Mouse (Mus musculus): ENCODE measurements around the gene Pid1. TPM values are rescaled to one million over a fixed set of nuclear protein-coding genes. Genes with fewer than 3 reads are reported as not detected.
"Not testable (repeated sequence)": the region's sequence is repeated elsewhere in the genome, so short reads cannot be mapped to it uniquely, and the experiment has no call there.

The Pid1 gene
- polyA plus RNA-seq, 1 experiment: 28.9 TPM

DNA sequence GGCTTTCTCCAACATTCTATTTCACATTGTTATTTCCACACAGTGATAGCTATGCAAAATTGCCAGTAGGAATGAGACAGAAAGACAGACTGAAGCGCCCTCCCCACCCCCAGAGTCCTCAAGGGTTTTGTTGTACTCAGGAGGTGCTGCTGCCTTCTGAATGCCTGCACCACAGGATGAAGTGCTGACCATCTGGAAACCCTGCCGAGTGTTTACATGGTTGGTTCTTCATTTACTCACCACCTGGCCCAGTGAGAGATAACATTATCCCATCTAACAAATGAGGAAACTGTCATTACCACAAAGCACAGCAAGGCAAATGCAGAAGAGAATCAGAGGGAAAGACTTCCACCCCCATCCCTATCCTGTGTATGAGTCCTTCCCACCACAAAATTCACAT, 146.2 kb downstream of the Pid1 start:
- Histone ChIP-seq H3K4me3 (replicated peaks; ENCODE audit: extremely low read depth, low read depth, low read length) (no peak overlapping the region), H3K4me1 (ENCODE audit: control insufficient read depth, insufficient read depth, low read length) (no peaks in the 10 kb centered on the region)
- 18% methylated on average over 2 of the region's 2 CpGs for WGBS
- TF ChIP-seq CTCF (IDR thresholded peaks at IDR 0.05; ENCODE audit: insufficient read depth, low read length) (no peak), POLR2A (IDR thresholded peaks at IDR 0.05; ENCODE audit: borderline replicate concordance, extremely low read depth, low read depth, low read length) (no peak)
- no peak for DNase-seq

DNA sequence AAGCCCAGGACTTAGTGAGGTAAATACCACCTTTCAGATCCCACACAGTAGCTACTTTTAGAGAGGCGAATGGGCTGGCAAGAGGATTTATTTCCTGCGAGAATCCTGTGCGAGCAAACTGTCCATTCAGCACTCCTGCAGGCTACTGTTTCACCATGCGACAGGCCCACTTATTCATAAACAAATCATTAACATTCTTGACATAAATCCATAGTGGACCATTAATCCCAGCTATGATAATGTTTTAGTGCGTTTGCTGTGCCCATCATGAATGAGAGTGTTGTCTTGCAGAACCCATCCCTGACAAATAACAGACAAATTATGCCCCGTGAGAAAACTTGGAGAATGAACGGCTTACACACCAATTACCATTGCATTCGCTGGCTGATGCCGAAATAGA, 152.5 kb downstream of the Pid1 start:
- no peak for DNase-seq
- Histone ChIP-seq H3K4me3 (replicated peaks; ENCODE audit: extremely low read depth, low read depth, low read length) (no peak overlapping the region), H3K4me1 (ENCODE audit: control insufficient read depth, insufficient read depth, low read length) (no peaks in the 10 kb centered on the region)
- WGBS: 58% methylated on average over 9 of the region's 9 CpGs
- TF ChIP-seq POLR2A (IDR thresholded peaks at IDR 0.05; ENCODE audit: borderline replicate concordance, extremely low read depth, low read depth, low read length): no peak
- no peak for TF ChIP-seq CTCF (IDR thresholded peaks at IDR 0.05; ENCODE audit: insufficient read depth, low read length)

DNA sequence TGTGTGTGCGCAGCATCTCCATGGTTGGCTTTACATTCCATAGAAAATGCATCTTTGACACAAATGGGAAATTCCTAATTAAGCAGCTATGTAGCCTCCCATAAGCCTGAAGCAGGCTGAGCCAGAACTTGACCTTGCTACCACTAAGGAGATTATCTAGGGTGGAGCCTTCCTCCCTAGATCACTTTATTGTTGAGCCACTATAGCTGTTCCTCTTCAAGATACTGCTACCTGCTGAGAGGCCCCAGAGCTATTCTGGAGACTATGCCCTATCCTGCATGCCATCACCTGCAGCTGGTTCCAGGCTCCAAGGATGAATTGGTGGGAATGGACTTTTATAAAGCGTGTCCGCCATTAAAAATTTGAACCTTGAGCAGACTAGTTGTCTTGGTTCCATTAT, 158.2 kb downstream of the Pid1 start:
- H3K4me3 ChIP-seq (replicated peaks; ENCODE audit: extremely low read depth, low read depth, low read length); H3K4me1 ChIP-seq (ENCODE audit: control insufficient read depth, insufficient read depth, low read length); DNase-seq: not testable (repeated sequence)
- WGBS: 97% methylated on average over 3 of the region's 3 CpGs

DNA sequence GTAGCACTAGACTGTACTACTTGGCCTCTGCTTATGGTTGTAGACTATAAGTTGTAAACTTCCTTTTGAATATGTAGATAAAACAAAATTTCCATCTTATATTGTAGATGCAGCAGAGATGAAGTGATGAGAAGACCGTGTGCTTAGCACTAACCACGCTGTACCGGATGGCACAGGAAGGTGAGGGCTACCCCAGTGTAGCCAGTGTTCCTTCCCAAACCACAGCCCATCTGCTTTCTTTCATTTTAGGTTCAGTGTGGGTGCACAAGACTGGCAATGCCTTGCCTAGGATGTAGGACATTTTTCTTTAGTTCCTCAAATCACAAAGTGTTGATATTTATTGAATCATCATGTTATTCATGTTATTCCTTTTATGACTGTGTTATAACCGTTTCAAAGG, 160.5 kb downstream of the Pid1 start:
- WGBS: 67% methylated on average over 4 of the region's 4 CpGs
- Histone ChIP-seq H3K4me3 (replicated peaks; ENCODE audit: extremely low read depth, low read depth, low read length) (no peak overlapping the region), H3K4me1 (ENCODE audit: control insufficient read depth, insufficient read depth, low read length) (no peaks in the 10 kb centered on the region)
- no peak for DNase-seq
- no peak for TF ChIP-seq CTCF (IDR thresholded peaks at IDR 0.05; ENCODE audit: insufficient read depth, low read length)
- no peak for TF ChIP-seq POLR2A (IDR thresholded peaks at IDR 0.05; ENCODE audit: borderline replicate concordance, extremely low read depth, low read depth, low read length)

- TF ChIP-seq CTCF (IDR thresholded peaks at IDR 0.05; ENCODE audit: insufficient read depth, low read length) (no peak), POLR2A (IDR thresholded peaks at IDR 0.05; ENCODE audit: borderline replicate concordance, extremely low read depth, low read depth, low read length) (no peak)
- no peaks in the 10 kb centered on the region for H3K4me1 ChIP-seq (ENCODE audit: control insufficient read depth, insufficient read depth, low read length)
- 30% methylated on average over 2 of the region's 2 CpGs for WGBS
- DNase-seq: no peak
- H3K4me3 ChIP-seq (replicated peaks; ENCODE audit: extremely low read depth, low read depth, low read length): no peak overlapping the region
Observed at GRCm38 (mm10) chr1:84199890-84200289, 164.1 kb downstream of the Pid1 start.

DNA sequence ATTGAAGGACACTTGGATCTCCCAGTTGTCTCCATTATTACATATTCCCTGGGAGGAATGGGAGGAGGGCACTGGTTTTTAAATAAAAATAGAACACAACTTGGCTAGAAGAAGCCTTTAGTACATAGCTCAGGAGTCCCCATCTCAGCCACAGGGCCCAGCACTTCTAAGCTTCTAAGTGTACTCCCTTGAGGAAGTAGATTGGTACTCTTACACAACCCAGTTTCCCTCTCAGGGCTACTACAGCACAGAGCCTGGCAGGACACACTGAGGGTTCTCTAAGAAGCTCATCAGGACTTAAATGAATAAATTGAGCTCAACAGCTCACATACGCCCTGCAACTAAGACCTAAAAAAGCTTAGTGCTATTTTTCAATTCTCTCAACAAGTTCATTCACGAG, 165.1 kb downstream of the Pid1 start:
- no peak for TF ChIP-seq CTCF (IDR thresholded peaks at IDR 0.05; ENCODE audit: insufficient read depth, low read length)
- TF ChIP-seq POLR2A (IDR thresholded peaks at IDR 0.05; ENCODE audit: borderline replicate concordance, extremely low read depth, low read depth, low read length): no peak
- no peaks in the 10 kb centered on the region for H3K4me1 ChIP-seq (ENCODE audit: control insufficient read depth, insufficient read depth, low read length)
- no peak for DNase-seq
- WGBS: 64% methylated on average over 2 of the region's 2 CpGs
- H3K4me3 ChIP-seq (replicated peaks; ENCODE audit: extremely low read depth, low read depth, low read length): no peak overlapping the region

DNA sequence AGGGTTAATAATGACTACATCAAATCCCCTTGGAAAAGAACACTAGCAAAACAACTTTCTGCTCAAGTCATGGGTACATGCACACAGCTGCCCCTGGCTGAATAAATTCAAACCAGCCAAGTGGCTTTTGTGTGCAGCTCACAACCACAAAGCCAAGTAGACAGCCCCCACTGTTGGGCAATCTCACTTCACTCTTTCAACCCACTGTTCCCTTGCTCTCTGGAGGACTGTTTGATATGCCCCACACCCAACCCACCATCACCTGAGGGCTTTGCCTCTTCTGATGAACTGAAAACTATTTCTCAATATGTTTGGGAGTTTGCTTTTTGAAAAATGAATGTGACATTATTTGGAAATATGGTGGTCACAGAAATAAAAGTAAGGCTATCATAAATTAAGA, 171.8 kb downstream of the Pid1 start:
- Histone ChIP-seq H3K4me1 (ENCODE audit: control insufficient read depth, insufficient read depth, low read length) (no peaks in the 10 kb centered on the region), H3K4me3 (replicated peaks; ENCODE audit: extremely low read depth, low read depth, low read length) (no peak overlapping the region)
- TF ChIP-seq CTCF (IDR thresholded peaks at IDR 0.05; ENCODE audit: insufficient read depth, low read length) (no peak), POLR2A (IDR thresholded peaks at IDR 0.05; ENCODE audit: borderline replicate concordance, extremely low read depth, low read depth, low read length) (no peak)
- DNase-seq: no peak

DNA sequence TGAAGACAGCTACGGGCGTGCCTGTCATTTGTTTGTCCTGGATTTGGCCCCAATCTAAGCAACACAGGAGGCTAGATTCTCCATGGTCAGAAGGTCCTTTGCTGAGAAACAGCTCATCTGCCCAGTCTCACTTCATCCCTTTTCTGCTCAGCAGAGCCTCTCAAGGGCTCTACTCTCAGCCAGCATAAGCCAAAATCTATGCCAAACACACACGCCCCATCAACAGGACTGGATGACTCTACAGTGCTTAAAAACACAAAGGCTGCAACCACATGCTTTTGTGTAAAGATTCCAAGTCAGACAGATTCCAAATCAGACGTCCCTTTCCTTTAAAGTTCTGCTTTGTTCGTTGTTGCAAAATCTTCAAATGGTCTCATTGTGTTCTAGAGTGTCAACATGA, 174.5 kb downstream of the Pid1 start:
- no peak for TF ChIP-seq POLR2A (IDR thresholded peaks at IDR 0.05; ENCODE audit: borderline replicate concordance, extremely low read depth, low read depth, low read length)
- TF ChIP-seq CTCF (IDR thresholded peaks at IDR 0.05; ENCODE audit: insufficient read depth, low read length): no peak
- no peak for DNase-seq
- no peaks in the 10 kb centered on the region for H3K4me1 ChIP-seq (ENCODE audit: control insufficient read depth, insufficient read depth, low read length)
- 64% methylated on average over 5 of the region's 5 CpGs for WGBS
- H3K4me3 ChIP-seq (replicated peaks; ENCODE audit: extremely low read depth, low read depth, low read length): no peak overlapping the region

- Histone ChIP-seq H3K4me3 (replicated peaks; ENCODE audit: extremely low read depth, low read depth, low read length) (no peak overlapping the region), H3K4me1 (ENCODE audit: control insufficient read depth, insufficient read depth, low read length) (no peaks in the 10 kb centered on the region)
- no peak for DNase-seq
- TF ChIP-seq POLR2A (IDR thresholded peaks at IDR 0.05; ENCODE audit: borderline replicate concordance, extremely low read depth, low read depth, low read length): no peak
- no peak for TF ChIP-seq CTCF (IDR thresholded peaks at IDR 0.05; ENCODE audit: insufficient read depth, low read length)
- WGBS: 78% methylated on average over 4 of the region's 4 CpGs
Observed at GRCm38 (mm10) chr1:84186756-84187437, 177.1 kb downstream of the Pid1 start.

- H3K4me3 ChIP-seq (replicated peaks; ENCODE audit: extremely low read depth, low read depth, low read length): no peak overlapping the region
- no peak for DNase-seq
- H3K4me1 ChIP-seq (ENCODE audit: control insufficient read depth, insufficient read depth, low read length): no peaks in the 10 kb centered on the region
- TF ChIP-seq POLR2A (IDR thresholded peaks at IDR 0.05; ENCODE audit: borderline replicate concordance, extremely low read depth, low read depth, low read length) (no peak), CTCF (IDR thresholded peaks at IDR 0.05; ENCODE audit: insufficient read depth, low read length) (no peak)
- WGBS: 44% methylated on average over 1 of the region's 1 CpGs
Observed at GRCm38 (mm10) chr1:84177696-84178095, 186.3 kb downstream of the Pid1 start.

All from lung, adult 2 months (tissue).